Mouse (Mus musculus) liver, embryonic 11.5 days (tissue): ENCODE measurements around the gene Sesn1. TPM values are rescaled to one million over a fixed set of nuclear protein-coding genes. Genes with fewer than 3 reads are reported as not detected.
A peak's percentile ranks its signal among the peaks of the same experiment; 100 is the strongest.
"Not testable (repeated sequence)": the region's sequence is repeated elsewhere in the genome, so short reads cannot be mapped to it uniquely, and the experiment has no call there.

Experiments
- ATAC-seq: fragments of 200-750 bp; cut with Nextera tagmentation; replicated peaks from 2 replicates; pipeline ENCODE4 v1.8.0; 2017; ENCODE audit warnings: moderate number of reproducible peaks, mild to moderate bottlenecking, moderate TSS enrichment, moderate library complexity; ENCODE audit not compliant: low FRiP score
- DNase-seq: peaks from one replicate; pipeline ENCODE4 v3.0.0-alpha.2; 2017; ENCODE audit warnings: low spot score
- H3K27ac ChIP-seq: fragments of 300-500 bp; sonication (generic); 2 replicates; pipeline ENCODE4 v1.5.1; 2014; ENCODE audit warnings: mild to moderate bottlenecking, low read depth, low read length, control low read depth
- H3K27me3 ChIP-seq: fragments of 300-500 bp; sonication (generic); replicated peaks from 2 replicates; pipeline ENCODE4 v1.6.1; 2014; ENCODE audit warnings: low read length, mixed read lengths; ENCODE audit not compliant: control insufficient read depth, insufficient read depth
- H3K36me3 ChIP-seq: fragments of 300-500 bp; sonication (generic); 2 replicates; pipeline ENCODE4 v1.6.1; 2014; ENCODE audit warnings: mild to moderate bottlenecking, low read length, moderate library complexity, mixed read lengths; ENCODE audit not compliant: control insufficient read depth, insufficient read depth
- H3K4me1 ChIP-seq: fragments of 300-500 bp; sonication (generic); replicated peaks from 2 replicates; pipeline ENCODE4 v1.6.1; 2014; ENCODE audit warnings: low read length, mixed read lengths; ENCODE audit not compliant: control insufficient read depth, insufficient read depth
- H3K4me2 ChIP-seq: fragments of 300-500 bp; sonication (generic); 2 replicates; pipeline ENCODE4 v1.6.1; 2014; ENCODE audit warnings: mild to moderate bottlenecking, control low read depth, moderate library complexity
- H3K4me3 ChIP-seq: fragments of 300-500 bp; sonication (generic); 2 replicates; pipeline ENCODE4 v1.5.1; 2014; ENCODE audit warnings: low read depth, low read length, control low read depth
- H3K9ac ChIP-seq: fragments of 300-500 bp; sonication (generic); 2 replicates; pipeline ENCODE4 v1.6.1; 2014; ENCODE audit warnings: low read depth, low read length, control low read depth
- H3K9me3 ChIP-seq: fragments of 300-500 bp; sonication (generic); 2 replicates; pipeline ENCODE4 v1.6.1; 2016; ENCODE audit warnings: low read length, inconsistent platforms, mixed read lengths; ENCODE audit not compliant: control insufficient read depth
- WGBS: fragments of 180-500 bp; shearing (Covaris S2); extraction: QIAGEN DNeasy Blood & Tissue Kit; methylation state at CpG from one replicate; pipeline ENCODE4 v1.1.7; 2014; 5-methylcytosine and 5-hydroxymethylcytosine counted together
- polyA plus RNA-seq: library from polyadenylated mRNA; unstranded; fragments of >200 nt; fragmentation: Nextera tagmentation; extraction: Ambion mirVana; gene quantifications from 2 replicates; pipeline ENCODE4 v1.2.1, GENCODE M21; 2014

The Sesn1 gene
- polyA plus RNA-seq, 1 experiment from 2014 or later, result 22.8 TPM

- Histone ChIP-seq H3K4me2 (no peak overlapping the region), H3K4me3 (no peak overlapping the region), H3K4me1 (peaks cover 12% of the 10 kb centered on the region), H3K27ac (no peak overlapping the region), H3K27me3 (no peaks in the 10 kb centered on the region), H3K9ac (no peak overlapping the region), H3K9me3 (no peaks in the 10 kb centered on the region), H3K36me3 (no peaks in the 10 kb centered on the region)
- ATAC-seq (no peak), DNase-seq (no peak)
- WGBS, result 83% methylated on average over 5 of the region's 5 CpGs
Measured at GRCm38 (mm10) chr10:41932943-41933342, 123.2 kb downstream of the Sesn1 start.

- ATAC-seq (no peak), DNase-seq (peak; percentile 47)
- H3K4me2 ChIP-seq, result no peak overlapping the region
- no peaks in the 10 kb centered on the region for H3K36me3 ChIP-seq
- WGBS, result 51% methylated on average over 6 of the region's 6 CpGs
- no peak overlapping the region for H3K27ac ChIP-seq
- no peaks in the 10 kb centered on the region for H3K9me3 ChIP-seq
- H3K4me3 ChIP-seq, result no peak overlapping the region
- H3K4me1 ChIP-seq, result peaks cover 12% of the 10 kb centered on the region
- no peak overlapping the region for H3K9ac ChIP-seq
- no peaks in the 10 kb centered on the region for H3K27me3 ChIP-seq
Measured at GRCm38 (mm10) chr10:41933536-41933935, 123.8 kb downstream of the Sesn1 start.

- Histone ChIP-seq H3K9me3 (no peaks in the 10 kb centered on the region), H3K27me3 (no peaks in the 10 kb centered on the region), H3K4me3 (no peak overlapping the region), H3K9ac (no peak overlapping the region), H3K27ac (peak overlapping the region; percentile 39; the same call in 1 of the 2 replicates), H3K36me3 (no peaks in the 10 kb centered on the region), H3K4me2 (peak overlapping the region; percentile 46), H3K4me1 (peaks cover 12% of the 10 kb centered on the region)
- ATAC-seq (no peak), DNase-seq (peak; percentile 49)
- WGBS, result 24% methylated on average over 21 of the region's 21 CpGs
Measured at GRCm38 (mm10) chr10:41934633-41935475, 125.1 kb downstream of the Sesn1 start.

GRCm38 (mm10) chr10:41935476-41935829 is 125.7 kb downstream of the Sesn1 start:
- Histone ChIP-seq H3K9ac (no peak overlapping the region), H3K9me3 (no peaks in the 10 kb centered on the region), H3K4me2 (no peak overlapping the region; the same call in 1 of the 2 replicates), H3K27ac (no peak overlapping the region), H3K36me3 (no peaks in the 10 kb centered on the region), H3K27me3 (no peaks in the 10 kb centered on the region), H3K4me1 (peaks cover 12% of the 10 kb centered on the region), H3K4me3 (no peak overlapping the region)
- no peak for ATAC-seq
- DNase-seq, result no peak

- DNase-seq (no peak), ATAC-seq (no peak)
- WGBS, result 70% methylated on average over 4 of the region's 4 CpGs
- Histone ChIP-seq H3K4me2 (no peak overlapping the region), H3K9ac (no peak overlapping the region), H3K4me3 (no peak overlapping the region), H3K36me3 (no peaks in the 10 kb centered on the region), H3K27me3 (no peaks in the 10 kb centered on the region), H3K27ac (no peak overlapping the region), H3K9me3 (no peaks in the 10 kb centered on the region), H3K4me1 (peaks cover 12% of the 10 kb centered on the region)
Measured at GRCm38 (mm10) chr10:41936100-41936499, 126.4 kb downstream of the Sesn1 start.

GRCm38 (mm10) chr10:41937176-41937575 is 127.4 kb downstream of the Sesn1 start:
- Histone ChIP-seq H3K9me3 (no peaks in the 10 kb centered on the region), H3K27ac (no peak overlapping the region), H3K4me1 (peaks cover 12% of the 10 kb centered on the region), H3K4me3 (no peak overlapping the region), H3K4me2 (peak overlapping the region; percentile 1; the same call in 1 of the 2 replicates), H3K36me3 (no peaks in the 10 kb centered on the region), H3K9ac (no peak overlapping the region), H3K27me3 (no peaks in the 10 kb centered on the region)
- no peak for DNase-seq
- ATAC-seq, result no peak
- WGBS, result 27% methylated on average over 4 of the region's 4 CpGs

- ATAC-seq, result no peak
- no peaks in the 10 kb centered on the region for H3K9me3 ChIP-seq
- H3K36me3 ChIP-seq, result no peaks in the 10 kb centered on the region
- no peak overlapping the region for H3K27ac ChIP-seq
- H3K4me1 ChIP-seq, result peaks cover 12% of the 10 kb centered on the region
- no peak overlapping the region for H3K4me3 ChIP-seq
- DNase-seq, result no peak
- no peak overlapping the region for H3K9ac ChIP-seq
- WGBS, result 70% methylated on average over 4 of the region's 4 CpGs
- no peak overlapping the region for H3K4me2 ChIP-seq
- no peaks in the 10 kb centered on the region for H3K27me3 ChIP-seq
Measured at GRCm38 (mm10) chr10:41939090-41939489, 129.4 kb downstream of the Sesn1 start.

GRCm38 (mm10) chr10:41952354-41952753 is 142.6 kb downstream of the Sesn1 start:
- not testable (repeated sequence) for H3K4me3 ChIP-seq, H3K36me3 ChIP-seq, H3K9me3 ChIP-seq, H3K27ac ChIP-seq, H3K9ac ChIP-seq, H3K4me1 ChIP-seq, ATAC-seq, H3K27me3 ChIP-seq, H3K4me2 ChIP-seq, DNase-seq
- WGBS, result 92% methylated on average over 6 of the region's 10 CpGs
